Mouse (Mus musculus): ENCODE data around the gene Tk2. TPM values are rescaled to one million over a fixed set of nuclear protein-coding genes. Genes with fewer than 3 reads are reported as not detected.
"Not testable (repeated sequence)": the region's sequence is repeated elsewhere in the genome, so short reads cannot be mapped to it uniquely, and the experiment has no call there.

Gene Tk2
- 10.5 and 13.4 TPM in 2 replicates for polyA plus RNA-seq (2015; fragmentation: Nextera tagmentation; extraction: Ambion mirVana)

DNA sequence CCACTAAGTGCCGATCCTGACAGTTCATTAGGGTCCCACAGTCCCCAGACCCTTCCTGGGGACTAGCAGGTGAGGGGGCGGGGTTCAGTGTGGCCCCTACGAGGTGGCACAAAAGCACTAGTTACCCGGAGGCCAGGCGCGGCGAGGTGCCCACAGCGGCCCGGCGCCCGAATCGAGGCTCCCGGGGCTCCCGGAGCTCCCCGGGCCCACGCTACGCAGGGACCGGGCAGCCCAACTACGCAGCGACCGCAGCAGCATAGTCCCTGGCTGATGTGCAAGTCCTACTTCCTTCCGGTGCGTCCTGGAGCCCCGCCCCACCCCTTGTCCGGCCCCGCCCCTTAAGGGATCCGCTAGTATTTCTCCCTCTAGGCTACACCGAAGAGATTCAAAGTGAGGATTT is at the start of gene Tk2:
Gene Tk2 (minus strand): TSS at position 283 of the 400 bp plus-strand sequence.
- H3K27ac ChIP-seq: peak within 1 kb of the TSS; percentile 61
- H3K4me2 ChIP-seq: peak within 1 kb of the TSS; percentile 83
- no peaks in the 10 kb centered on the region; the same call in 1 of the 2 replicates for H3K36me3 ChIP-seq
- H3K9me3 ChIP-seq (replicated peaks): no peaks in the 10 kb centered on the region
- peak within 1 kb of the TSS; percentile 87 for H3K4me3 ChIP-seq
- under 1% methylated on average over 28 of the region's 28 CpGs for WGBS
- H3K4me1 ChIP-seq (replicated peaks): peaks cover 23% of the 10 kb centered on the region
- no peaks in the 10 kb centered on the region for H3K27me3 ChIP-seq
- ATAC-seq (replicated peaks; ENCODE audit: insufficient number of reproducible peaks, insufficient read depth, low FRiP score, low read depth): peak; percentile 89
- H3K9ac ChIP-seq: peak within 1 kb of the TSS; percentile 91

DNA sequence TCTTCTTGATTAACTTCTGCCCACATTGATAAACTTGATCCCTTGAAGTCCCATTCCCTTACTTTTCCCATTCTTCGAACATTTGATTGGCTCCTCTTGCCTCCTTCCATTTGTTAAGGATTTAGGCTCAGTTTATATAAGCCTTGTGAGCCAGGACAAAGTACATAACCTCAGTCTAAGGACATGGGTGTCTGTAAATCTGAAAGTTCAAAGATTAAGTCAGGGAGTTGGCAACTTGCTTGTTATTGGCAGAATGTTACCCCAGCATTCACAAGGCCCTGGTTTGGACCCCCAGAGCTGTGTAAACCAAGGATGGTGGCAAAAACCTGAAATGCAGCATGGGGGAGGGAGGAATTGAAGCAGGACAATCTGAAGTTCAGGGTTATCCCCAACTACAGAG is 46.0 kb upstream of the Tk2 start:
- no peak for ATAC-seq (replicated peaks; ENCODE audit: insufficient number of reproducible peaks, insufficient read depth, low FRiP score, low read depth)
- H3K4me2 ChIP-seq: no peak overlapping the region

DNA sequence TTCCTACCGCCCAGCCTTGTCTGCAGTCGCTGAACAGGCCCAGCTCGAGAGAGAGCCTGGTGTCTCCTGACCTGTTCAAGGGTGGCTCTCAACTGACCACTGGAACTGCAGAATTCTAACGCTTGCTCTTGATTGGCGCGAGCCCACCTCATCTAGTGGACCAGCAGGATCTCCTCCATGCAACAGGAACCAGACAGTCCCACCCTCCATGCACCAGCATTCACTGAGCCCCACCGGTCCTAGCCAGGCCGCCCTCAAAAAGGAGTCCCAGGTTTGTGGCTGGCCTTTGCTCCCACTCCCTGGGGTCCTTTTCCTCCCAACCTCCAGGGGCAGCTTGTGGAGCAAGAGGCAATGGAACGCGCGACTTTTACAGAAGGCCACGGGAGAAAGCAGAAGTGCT is 44.7 kb upstream of the Tk2 start, which contains the start of gene Cmtm2a:
Gene Cmtm2a (minus strand): TSS at position 101 of the 400 bp plus-strand sequence.
- 84% methylated on average over 12 of the region's 12 CpGs for WGBS
- H3K4me1 ChIP-seq (replicated peaks); H3K4me2 ChIP-seq; H3K36me3 ChIP-seq; H3K27me3 ChIP-seq; ATAC-seq (replicated peaks; ENCODE audit: insufficient number of reproducible peaks, insufficient read depth, low FRiP score, low read depth); H3K27ac ChIP-seq; H3K9ac ChIP-seq; H3K4me3 ChIP-seq; H3K9me3 ChIP-seq (replicated peaks): not testable (repeated sequence)

More for the DNA sequence above, 46.0 kb upstream of the Tk2 start:
- Histone ChIP-seq H3K36me3 (no peaks in the 10 kb centered on the region), H3K27ac (no peak overlapping the region), H3K4me1 (replicated peaks) (no peaks in the 10 kb centered on the region), H3K27me3 (no peaks in the 10 kb centered on the region), H3K9me3 (replicated peaks) (no peaks in the 10 kb centered on the region), H3K9ac (no peak overlapping the region), H3K4me3 (no peak overlapping the region)
- 78% methylated on average over 1 of the region's 1 CpGs for WGBS

DNA sequence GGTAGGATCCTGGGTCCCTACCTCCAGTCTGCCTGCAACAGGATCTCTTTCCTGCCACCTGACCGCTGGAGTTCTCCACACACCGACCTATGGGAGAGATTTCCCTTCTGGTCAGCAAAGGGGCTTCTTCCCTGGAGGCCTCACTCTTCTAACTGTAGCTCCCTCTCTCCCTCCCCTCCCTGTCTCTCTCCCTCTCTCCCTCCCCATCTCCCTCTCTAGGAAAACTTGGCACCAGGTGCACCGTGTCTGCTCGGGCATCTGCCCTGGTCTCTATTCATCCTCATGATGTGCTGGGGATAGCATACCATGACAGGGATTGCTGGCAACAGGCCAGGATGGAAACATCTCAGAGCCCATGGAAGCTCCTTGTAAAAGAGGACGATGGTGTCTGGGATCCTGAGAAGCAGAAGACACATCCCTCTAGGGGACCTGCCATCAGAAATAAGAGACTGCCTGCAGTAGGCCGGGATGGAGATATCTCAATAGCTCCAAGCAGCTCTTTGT is 20.6 kb upstream of the Tk2 start:
- Histone ChIP-seq H3K9ac (no peak overlapping the region), H3K9me3 (replicated peaks) (no peaks in the 10 kb centered on the region), H3K4me3 (no peak overlapping the region), H3K36me3 (peaks cover under 1% of the 10 kb centered on the region; the same call in 1 of the 2 replicates), H3K4me2 (no peak overlapping the region), H3K4me1 (replicated peaks) (no peaks in the 10 kb centered on the region), H3K27me3 (no peaks in the 10 kb centered on the region), H3K27ac (no peak overlapping the region)
- 72% methylated on average over 6 of the region's 6 CpGs for WGBS
- ATAC-seq (replicated peaks; ENCODE audit: insufficient number of reproducible peaks, insufficient read depth, low FRiP score, low read depth): no peak

DNA sequence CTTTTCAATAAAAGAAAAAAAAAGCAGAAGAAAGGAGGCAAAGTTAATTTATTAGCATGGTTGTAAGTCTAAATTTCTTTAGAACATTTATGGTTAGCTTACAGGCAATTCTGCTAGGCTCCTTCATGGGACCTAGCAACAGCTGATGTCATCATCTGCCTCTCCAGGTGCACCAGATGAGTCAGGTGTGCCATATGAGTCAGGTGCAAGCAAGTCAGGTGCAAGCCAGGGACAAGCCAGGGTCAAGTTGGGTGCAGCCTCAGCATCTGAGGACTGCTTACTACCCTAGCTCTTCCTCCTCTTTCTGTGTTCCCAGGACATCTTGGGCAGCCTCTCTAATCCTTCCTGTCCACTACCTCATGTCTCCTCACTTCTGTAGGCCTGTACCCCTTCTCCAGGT is 20.0 kb upstream of the Tk2 start:
- ATAC-seq (replicated peaks; ENCODE audit: insufficient number of reproducible peaks, insufficient read depth, low FRiP score, low read depth): no peak
- no peaks in the 10 kb centered on the region for H3K4me1 ChIP-seq (replicated peaks)
- H3K4me2 ChIP-seq: no peak overlapping the region
- no peaks in the 10 kb centered on the region for H3K27me3 ChIP-seq
- H3K4me3 ChIP-seq: no peak overlapping the region
- H3K36me3 ChIP-seq: peaks cover 7% of the 10 kb centered on the region; the same call in 1 of the 2 replicates
- no peaks in the 10 kb centered on the region for H3K9me3 ChIP-seq (replicated peaks)
- H3K27ac ChIP-seq: no peak overlapping the region
- no peak overlapping the region for H3K9ac ChIP-seq

DNA sequence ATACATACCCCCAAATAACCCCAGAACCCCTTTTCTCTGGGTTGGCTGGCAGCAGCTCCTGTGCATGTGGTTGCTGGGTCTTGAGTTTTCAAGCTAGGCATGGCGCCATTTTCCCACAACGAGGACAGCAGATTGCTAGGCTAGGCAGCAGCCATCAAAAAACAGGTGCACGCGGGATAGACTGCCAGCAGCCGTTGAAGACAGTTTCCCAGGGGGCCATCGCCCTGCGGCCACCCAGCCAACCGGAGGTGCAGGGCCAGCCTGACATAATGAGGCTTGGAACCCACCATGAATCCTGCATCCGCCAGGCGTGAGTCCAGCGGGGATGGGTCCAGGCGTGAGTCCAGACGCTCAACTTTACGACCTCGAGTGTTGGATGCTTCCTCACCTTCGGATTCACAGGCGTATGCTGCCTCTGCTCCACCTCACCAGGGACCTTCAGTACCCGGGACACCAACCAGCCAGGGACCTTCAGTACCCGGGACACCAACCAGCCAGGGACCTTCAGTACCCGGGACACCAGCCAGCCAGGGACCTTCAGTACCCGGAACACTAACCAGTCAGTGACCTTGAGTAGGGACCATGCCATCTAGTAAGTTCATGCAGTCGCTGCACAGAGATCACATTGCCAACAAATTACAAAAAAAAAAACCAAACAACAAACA is 16.0 kb upstream of the Tk2 start:
- not testable (repeated sequence) for H3K36me3 ChIP-seq; H3K9me3 ChIP-seq (replicated peaks); H3K27ac ChIP-seq; ATAC-seq (replicated peaks; ENCODE audit: insufficient number of reproducible peaks, insufficient read depth, low FRiP score, low read depth); H3K4me3 ChIP-seq; H3K9ac ChIP-seq; H3K27me3 ChIP-seq; H3K4me2 ChIP-seq; H3K4me1 ChIP-seq (replicated peaks)
- WGBS: 97% methylated on average over 22 of the region's 22 CpGs

GRCm38 (mm10) chr8:104261802-104262201 is 13.4 kb upstream of the Tk2 start:
- ATAC-seq (replicated peaks; ENCODE audit: insufficient number of reproducible peaks, insufficient read depth, low FRiP score, low read depth); H3K27me3 ChIP-seq; H3K27ac ChIP-seq; H3K4me1 ChIP-seq (replicated peaks); H3K9me3 ChIP-seq (replicated peaks); H3K4me2 ChIP-seq; H3K9ac ChIP-seq; H3K4me3 ChIP-seq: not testable (repeated sequence)
- H3K36me3 ChIP-seq: peaks cover 28% of the 10 kb centered on the region
- 90% methylated on average over 5 of the region's 5 CpGs for WGBS

GRCm38 (mm10) chr8:104253016-104253415 is 4.7 kb upstream of the Tk2 start:
- Histone ChIP-seq H3K9me3 (replicated peaks) (no peaks in the 10 kb centered on the region), H3K4me3 (no peak overlapping the region), H3K4me1 (replicated peaks) (peaks cover 10% of the 10 kb centered on the region), H3K4me2 (no peak overlapping the region), H3K36me3 (peaks cover 9% of the 10 kb centered on the region), H3K27me3 (no peaks in the 10 kb centered on the region), H3K9ac (no peak overlapping the region), H3K27ac (no peak overlapping the region)
- ATAC-seq (replicated peaks; ENCODE audit: insufficient number of reproducible peaks, insufficient read depth, low FRiP score, low read depth): no peak
- WGBS: 85% methylated on average over 3 of the region's 3 CpGs

DNA sequence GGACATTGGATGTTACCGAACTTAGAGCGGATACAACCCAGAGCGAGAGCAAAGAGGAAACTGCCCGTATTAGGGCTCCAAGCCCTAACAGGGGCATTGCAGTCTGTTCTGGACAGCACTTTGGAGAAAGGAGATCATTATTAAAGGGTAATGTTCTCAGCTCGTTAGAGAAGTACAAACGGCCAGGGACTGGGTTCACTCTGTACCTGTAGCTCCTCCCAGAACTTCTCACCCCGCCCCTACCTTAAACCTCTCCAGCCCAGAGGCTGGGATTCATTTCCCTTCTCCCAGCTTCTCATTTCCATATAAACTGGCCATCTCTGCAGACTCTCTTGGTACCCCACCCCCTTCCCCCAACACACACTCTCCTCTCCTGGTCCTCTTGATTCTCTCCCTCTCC is 3.1 kb upstream of the Tk2 start:
- 2% methylated on average over 7 of the region's 7 CpGs for WGBS
- no peaks in the 10 kb centered on the region for H3K27me3 ChIP-seq
- peaks cover 23% of the 10 kb centered on the region for H3K4me1 ChIP-seq (replicated peaks)
- peak overlapping the region; percentile 86 for H3K4me3 ChIP-seq
- no peaks in the 10 kb centered on the region for H3K36me3 ChIP-seq
- H3K9ac ChIP-seq: peak overlapping the region; percentile 83
- H3K9me3 ChIP-seq (replicated peaks): no peaks in the 10 kb centered on the region
- peak overlapping the region; percentile 84; the same call in 1 of the 2 replicates for H3K27ac ChIP-seq
- peak overlapping the region; percentile 90 for H3K4me2 ChIP-seq
- ATAC-seq (replicated peaks; ENCODE audit: insufficient number of reproducible peaks, insufficient read depth, low FRiP score, low read depth): no peak

GRCm38 (mm10) chr8:104250439-104251367 is 2.3 kb upstream of the Tk2 start, which contains the start of gene Cklf:
Cklf (plus strand) TSS chr8:104250861.
- WGBS: 3% methylated on average over 41 of the region's 41 CpGs
- peak; percentile 81 for ATAC-seq (replicated peaks; ENCODE audit: insufficient number of reproducible peaks, insufficient read depth, low FRiP score, low read depth)
- H3K36me3 ChIP-seq: no peaks in the 10 kb centered on the region; the same call in 1 of the 2 replicates

DNA sequence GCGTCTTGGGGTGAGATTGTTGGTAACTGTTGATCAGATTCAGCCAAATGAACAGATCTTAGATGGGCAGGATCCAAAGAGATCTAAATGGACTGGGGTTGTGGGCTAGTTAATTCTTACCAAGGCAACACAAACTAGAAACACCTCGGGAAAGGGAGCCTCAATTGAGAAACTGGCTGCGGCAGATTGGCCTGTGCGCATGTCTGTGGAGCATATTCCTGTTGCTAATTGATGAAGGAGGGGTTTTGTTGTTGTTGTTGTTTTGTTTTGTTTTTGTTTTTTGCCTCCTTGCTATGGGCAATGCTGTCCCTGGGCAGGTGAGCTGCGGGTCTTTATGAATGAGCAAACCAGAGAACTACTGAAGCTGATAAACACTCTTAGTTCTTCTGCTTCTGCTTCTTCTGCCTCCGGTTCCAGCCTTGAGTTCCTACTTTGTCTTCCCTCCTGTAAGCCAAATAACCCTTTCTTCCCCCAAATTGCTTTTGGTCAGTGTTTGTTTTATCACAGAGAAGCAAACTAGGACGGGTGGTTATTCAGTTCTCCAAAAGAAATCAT is 1.2 kb upstream of the Tk2 start:
- ATAC-seq (replicated peaks; ENCODE audit: insufficient number of reproducible peaks, insufficient read depth, low FRiP score, low read depth): no peak
- WGBS: 81% methylated on average over 7 of the region's 7 CpGs
- Histone ChIP-seq H3K27ac (no peak overlapping the region), H3K4me1 (replicated peaks) (peaks cover 23% of the 10 kb centered on the region), H3K9ac (no peak overlapping the region), H3K4me2 (no peak overlapping the region), H3K4me3 (no peak overlapping the region), H3K36me3 (no peaks in the 10 kb centered on the region; the same call in 1 of the 2 replicates), H3K9me3 (replicated peaks) (no peaks in the 10 kb centered on the region), H3K27me3 (no peaks in the 10 kb centered on the region)

More at GRCm38 (mm10) chr8:104250439-104251367, 2.3 kb upstream of the Tk2 start, which contains the start of gene Cklf:
- peak within 1 kb of the TSS; percentile 86 for H3K4me3 ChIP-seq
- peak within 1 kb of the TSS; percentile 90 for H3K4me2 ChIP-seq
- no peaks in the 10 kb centered on the region for H3K9me3 ChIP-seq (replicated peaks)
- peak within 1 kb of the TSS; percentile 83 for H3K9ac ChIP-seq
- H3K27ac ChIP-seq: peak within 1 kb of the TSS; percentile 84
- H3K4me1 ChIP-seq (replicated peaks): peaks cover 23% of the 10 kb centered on the region
- no peaks in the 10 kb centered on the region for H3K27me3 ChIP-seq
